Mouse (Mus musculus): Measurements from ENCODE around the gene Hoxd10.

Gene Hoxd10

GRCm38 (mm10) chr2:74680561-74681398 lies 10.9 kb upstream of the Hoxd10 start:
- DNase-seq (ENCODE audit: low spot score): no peak

GRCm38 (mm10) chr2:74681594-74682531 lies 9.9 kb upstream of the Hoxd10 start:
- DNase-seq (ENCODE audit: low spot score): no peak

- DNase-seq (ENCODE audit: low spot score): no peak
These were observed 8.9 kb upstream of the Hoxd10 start for GRCm38 (mm10) chr2:74682796-74683195.

GRCm38 (mm10) chr2:74683471-74683951 lies 8.2 kb upstream of the Hoxd10 start:
- DNase-seq (ENCODE audit: low spot score): no peak

GRCm38 (mm10) chr2:74684106-74684505 lies 7.6 kb upstream of the Hoxd10 start:
- no peak for DNase-seq (ENCODE audit: low spot score)

- DNase-seq (ENCODE audit: low spot score): no peak
These were observed 6.6 kb upstream of the Hoxd10 start for GRCm38 (mm10) chr2:74685059-74685603.

- DNase-seq (ENCODE audit: low spot score): no peak
These were observed 5.3 kb upstream of the Hoxd10 start for GRCm38 (mm10) chr2:74686301-74686987.

- DNase-seq (ENCODE audit: low spot score): no peak
These were observed 4.6 kb upstream of the Hoxd10 start for GRCm38 (mm10) chr2:74686988-74687697.

GRCm38 (mm10) chr2:74687698-74688555 lies 3.8 kb upstream of the Hoxd10 start:
- no peak for DNase-seq (ENCODE audit: low spot score)

GRCm38 (mm10) chr2:74688795-74689573 lies 2.7 kb upstream of the Hoxd10 start:
- no peak for DNase-seq (ENCODE audit: low spot score)

- DNase-seq (ENCODE audit: low spot score): no peak
These were observed 2.0 kb upstream of the Hoxd10 start for GRCm38 (mm10) chr2:74689574-74690337.

- no peak for DNase-seq (ENCODE audit: low spot score)
These were observed 1.4 kb upstream of the Hoxd10 start for GRCm38 (mm10) chr2:74690338-74690716.

GRCm38 (mm10) chr2:74691995-74692807 lies 477 bp downstream of the Hoxd10 start:
- no peak for DNase-seq (ENCODE audit: low spot score)

- no peak for DNase-seq (ENCODE audit: low spot score)
These were observed 1.2 kb downstream of the Hoxd10 start for GRCm38 (mm10) chr2:74692808-74693431.

- no peak for DNase-seq (ENCODE audit: low spot score)
These were observed 1.7 kb downstream of the Hoxd10 start for GRCm38 (mm10) chr2:74693432-74693827.

GRCm38 (mm10) chr2:74694066-74694465 lies 2.3 kb downstream of the Hoxd10 start:
- no peak for DNase-seq (ENCODE audit: low spot score)

- no peak for DNase-seq (ENCODE audit: low spot score)
These were observed 3.7 kb downstream of the Hoxd10 start for GRCm38 (mm10) chr2:74695383-74695782.

Measured in T-cell, adult 2 months (primary cell).